20 mouse cellular contexts compared by ENCODE assay signal in genomic region chr3:98418991-98419785, GRCm38 (mm10). TPM values are rescaled to one million over a fixed set of nuclear protein-coding genes. Genes with fewer than 3 reads are reported as not detected.
DNase-seq lines count a peak whose midpoint lies in the region; ATAC-seq lines count a peak whose summit lies in the region.
"Had no signal": no experiment of that assay in that cellular context is flagged by ENCODE, and none has a peak within 500 bp of the region (broad histone marks: within the 10 kb centered on the region; RNA-seq: fewer than 3 reads in every experiment).

No protein-coding gene starts in this region.

- DNase-seq in frontal cortex, postnatal 14 days (ENCODE audit: low spot score in 2 of 2) = no peak
- DNase-seq in midbrain, embryonic 11.5 days (ENCODE audit: low spot score, missing footprints) = peak; percentile 57
- DNase-seq in midbrain, embryonic 14.5 days = no peak
- DNase-seq in yolk sac, embryonic 10.5 days (ENCODE audit: low spot score) = peak; percentile 74
- DNase-seq in cerebellum, adult 9-10 months = no peak
- DNase-seq: cerebellum, adult 11-12 months; gastrocnemius, postnatal 36 days; liver, postnatal 0 days; thymus, postnatal 25 days had no signal

- peak; percentile 81 for ATAC-seq in frontal cortex, adult (ENCODE audit: low TSS enrichment)
- ATAC-seq in midbrain, embryonic 11.5 days (ENCODE audit: low FRiP score) = no peak
- no peak for ATAC-seq in midbrain, embryonic 14.5 days (ENCODE audit: low FRiP score, low TSS enrichment)
- peak; percentile 55 for ATAC-seq in kidney, embryonic 15.5 days (replicated peaks; ENCODE audit: low FRiP score)
- no peak for ATAC-seq in midbrain, embryonic 13.5 days
- ATAC-seq: liver, postnatal 0 days; midbrain, embryonic 16.5 days had no signal

- H3K27me3 ChIP-seq in midbrain, embryonic 11.5 days (ENCODE audit: control insufficient read depth, insufficient read depth, low read length) = no peaks in the 10 kb centered on the region
- no peaks in the 10 kb centered on the region for H3K27me3 ChIP-seq in midbrain, embryonic 14.5 days (ENCODE audit: control insufficient read depth, insufficient read depth, low read length)
- H3K27me3 ChIP-seq in kidney, embryonic 15.5 days = no peaks in the 10 kb centered on the region
- H3K27me3 ChIP-seq in midbrain, embryonic 13.5 days = no peaks in the 10 kb centered on the region
- H3K27me3 ChIP-seq: embryonic facial prominence, embryonic 13.5 days; hindbrain, embryonic 12.5 days; neural tube, embryonic 13.5 days; stomach, embryonic 15.5 days had no signal

- no peak overlapping the region for H3K4me3 ChIP-seq in midbrain, embryonic 11.5 days (ENCODE audit: low read depth, low read length)
- no peak overlapping the region for H3K4me3 ChIP-seq in midbrain, embryonic 14.5 days (replicated peaks; ENCODE audit: low read depth, low read length)
- H3K4me3 ChIP-seq in kidney, embryonic 15.5 days (replicated peaks) = no peak overlapping the region
- no peak overlapping the region for H3K4me3 ChIP-seq in midbrain, embryonic 13.5 days (replicated peaks)
- H3K4me3 ChIP-seq: embryonic facial prominence, embryonic 13.5 days; hindbrain, embryonic 12.5 days; neural tube, embryonic 13.5 days; stomach, embryonic 15.5 days had no signal

- H3K9ac ChIP-seq in midbrain, embryonic 11.5 days (ENCODE audit: low read length) = no peak overlapping the region
- no peak overlapping the region for H3K9ac ChIP-seq in midbrain, embryonic 14.5 days (replicated peaks; ENCODE audit: low read length)
- no peak overlapping the region for H3K9ac ChIP-seq in kidney, embryonic 15.5 days
- no peak overlapping the region for H3K9ac ChIP-seq in midbrain, embryonic 13.5 days (replicated peaks)
- H3K9ac ChIP-seq: embryonic facial prominence, embryonic 13.5 days; hindbrain, embryonic 12.5 days; liver, postnatal 0 days; neural tube, embryonic 13.5 days; stomach, embryonic 15.5 days had no signal

- no peaks in the 10 kb centered on the region for H3K4me1 ChIP-seq in midbrain, embryonic 11.5 days (ENCODE audit: control insufficient read depth, insufficient read depth, low read length)
- no peaks in the 10 kb centered on the region for H3K4me1 ChIP-seq in midbrain, embryonic 14.5 days (ENCODE audit: control insufficient read depth, insufficient read depth, low read length)
- peaks cover 66% of the 10 kb centered on the region for H3K4me1 ChIP-seq in kidney, embryonic 15.5 days
- H3K4me1 ChIP-seq in midbrain, embryonic 13.5 days (replicated peaks) = peaks cover 8% of the 10 kb centered on the region; the same call in 1 of the 2 replicates

- H3K9me3 ChIP-seq in midbrain, embryonic 11.5 days (ENCODE audit: control insufficient read depth, low read length) = no peaks in the 10 kb centered on the region
- H3K9me3 ChIP-seq in midbrain, embryonic 14.5 days (ENCODE audit: control insufficient read depth, low read length) = no peaks in the 10 kb centered on the region
- H3K9me3 ChIP-seq in kidney, embryonic 15.5 days (replicated peaks) = no peaks in the 10 kb centered on the region
- no peaks in the 10 kb centered on the region for H3K9me3 ChIP-seq in midbrain, embryonic 13.5 days
- H3K9me3 ChIP-seq: embryonic facial prominence, embryonic 13.5 days; hindbrain, embryonic 12.5 days; neural tube, embryonic 13.5 days; stomach, embryonic 15.5 days had no signal

- no peaks in the 10 kb centered on the region for H3K36me3 ChIP-seq in midbrain, embryonic 11.5 days (ENCODE audit: control insufficient read depth, insufficient read depth, low read length)
- H3K36me3 ChIP-seq in midbrain, embryonic 14.5 days (ENCODE audit: control insufficient read depth, insufficient read depth, low read length) = no peaks in the 10 kb centered on the region
- 0 out of 2 replicates have a peak, but pooled peaks cover 3% of the 10 kb centered on the region for H3K36me3 ChIP-seq in kidney, embryonic 15.5 days
- no peaks in the 10 kb centered on the region for H3K36me3 ChIP-seq in midbrain, embryonic 13.5 days
- H3K36me3 ChIP-seq: embryonic facial prominence, embryonic 13.5 days; hindbrain, embryonic 12.5 days; stomach, embryonic 15.5 days had no signal

- 77% methylated on average over 6 of the region's 6 CpGs for WGBS in midbrain, embryonic 11.5 days
- WGBS in midbrain, embryonic 14.5 days = 75% methylated on average over 6 of the region's 6 CpGs
- 18% methylated on average over 6 of the region's 6 CpGs for WGBS in kidney, embryonic 15.5 days
- WGBS in midbrain, embryonic 13.5 days = 75% methylated on average over 6 of the region's 6 CpGs

- H3K4me2 ChIP-seq in midbrain, embryonic 11.5 days = no peak overlapping the region
- H3K4me2 ChIP-seq in midbrain, embryonic 14.5 days (ENCODE audit: low read length) = no peak overlapping the region
- 0 out of 2 replicates have a peak overlapping the region, but pooled peaks have one; percentile 5 for H3K4me2 ChIP-seq in kidney, embryonic 15.5 days
- H3K4me2 ChIP-seq in midbrain, embryonic 13.5 days (replicated peaks) = no peak overlapping the region
- H3K4me2 ChIP-seq: embryonic facial prominence, embryonic 13.5 days; hindbrain, embryonic 12.5 days; neural tube, embryonic 13.5 days; stomach, embryonic 15.5 days had no signal

- no peak overlapping the region for H3K27ac ChIP-seq in midbrain, embryonic 11.5 days (ENCODE audit: low read depth, low read length)
- H3K27ac ChIP-seq in midbrain, embryonic 14.5 days (replicated peaks; ENCODE audit: low read depth, low read length) = no peak overlapping the region
- peak overlapping the region; percentile 84 for H3K27ac ChIP-seq in kidney, embryonic 15.5 days
- no peak overlapping the region for H3K27ac ChIP-seq in midbrain, embryonic 13.5 days
- H3K27ac ChIP-seq: embryonic facial prominence, embryonic 13.5 days; hindbrain, embryonic 12.5 days; neural tube, embryonic 13.5 days; stomach, embryonic 15.5 days had no signal

RNA-seq across cellular contexts. Expression of gene Zfp697, which starts 36.9 kb away (rescaled TPM):
- polyA plus RNA-seq in midbrain, embryonic 11.5 days (2014; fragmentation: Nextera tagmentation; extraction: Ambion mirVana) = 9.5 and 10.2 TPM in 2 replicates
- polyA plus RNA-seq in midbrain, embryonic 14.5 days (2014; fragmentation: Nextera tagmentation; extraction: Ambion mirVana) = 21.3 and 25.5 TPM in 2 replicates
- 14.4 and 16.6 TPM in 2 replicates for polyA plus RNA-seq in kidney, embryonic 15.5 days (2015; fragmentation: Nextera tagmentation; extraction: Ambion mirVana)
- polyA plus RNA-seq in midbrain, embryonic 13.5 days (2015; fragmentation: Nextera tagmentation; extraction: Ambion mirVana) = 15.4 and 15.7 TPM in 2 replicates

RNA-seq across cellular contexts. Expression of gene Gm4450, which starts 37.7 kb away (rescaled TPM):
- 0.10 TPM in 1 of 2 replicates, not detected in the other for polyA plus RNA-seq in midbrain, embryonic 11.5 days (2014; fragmentation: Nextera tagmentation; extraction: Ambion mirVana)
- not detected in 2 replicates for polyA plus RNA-seq in midbrain, embryonic 14.5 days (2014; fragmentation: Nextera tagmentation; extraction: Ambion mirVana)
- polyA plus RNA-seq in kidney, embryonic 15.5 days (2015; fragmentation: Nextera tagmentation; extraction: Ambion mirVana) = 25.8 and 26.4 TPM in 2 replicates
- polyA plus RNA-seq in midbrain, embryonic 13.5 days (2015; fragmentation: Nextera tagmentation; extraction: Ambion mirVana) = 0.26 TPM in 1 of 2 replicates, not detected in the other
- polyA plus RNA-seq: embryonic facial prominence, embryonic 13.5 days; heart, embryonic 14.5 days; hindbrain, embryonic 12.5 days; limb, embryonic 11.5 days; midbrain, embryonic 16.5 days; neural tube, embryonic 13.5 days; small intestine, adult 2 months; stomach, embryonic 15.5 days had no signal

Comparison
In these comparisons a context has a peak if more than half of its experiments do, and no peak if none do; other contexts are left out.
1. DNase-seq: peak in midbrain, embryonic 11.5 days (single experiment) and yolk sac, embryonic 10.5 days (single experiment); none in frontal cortex, postnatal 14 days (0 of 2), midbrain, embryonic 14.5 days (single experiment) and cerebellum, adult 9-10 months (single experiment).
2. ATAC-seq: peak in frontal cortex, adult (single experiment) and kidney, embryonic 15.5 days (single experiment); none in midbrain, embryonic 11.5 days (single experiment), midbrain, embryonic 14.5 days (single experiment) and midbrain, embryonic 13.5 days (single experiment).
3. RNA of gene Gm4450, which starts 37.7 kb away (polyA plus RNA-seq): 25.8 to 26.4 TPM in kidney, embryonic 15.5 days; 0.26 TPM in midbrain, embryonic 13.5 days, not detected in midbrain, embryonic 14.5 days and 0.10 TPM in midbrain, embryonic 11.5 days; every median in the first group is over 10 times any median in the second.